9 mouse cellular contexts compared by ENCODE assay signal in genomic region chr11:69560896-69561854, GRCm38 (mm10). TPM values are rescaled to one million over a fixed set of nuclear protein-coding genes. Genes with fewer than 3 reads are reported as not detected.
DNase-seq lines count a peak whose midpoint lies in the region; ATAC-seq and TF ChIP-seq lines count a peak whose summit lies in the region.
"Had no signal": no experiment of that assay in that cellular context is flagged by ENCODE, and none has a peak within 500 bp of the region (broad histone marks: within the 10 kb centered on the region; RNA-seq: fewer than 3 reads in every experiment).

No protein-coding gene starts in this region.

- H3K9me3 ChIP-seq in limb, embryonic 13.5 days, result no peaks in the 10 kb centered on the region

- peaks cover 67% of the 10 kb centered on the region for H3K4me1 ChIP-seq in limb, embryonic 13.5 days

- peaks cover 50% of the 10 kb centered on the region for H3K36me3 ChIP-seq in limb, embryonic 13.5 days

- peak overlapping the region; percentile 81 for H3K4me3 ChIP-seq in limb, embryonic 13.5 days
- no peak overlapping the region for H3K4me3 ChIP-seq in gastrocnemius, adult 2 months

- WGBS in limb, embryonic 13.5 days, result 11% methylated on average over 16 of the region's 16 CpGs

- peak overlapping the region; percentile 92 for H3K27ac ChIP-seq in limb, embryonic 13.5 days
- H3K27ac ChIP-seq in gastrocnemius, adult 2 months, result no peak overlapping the region

- no peaks in the 10 kb centered on the region for H3K27me3 ChIP-seq in limb, embryonic 13.5 days

- peak; percentile 25; the same call in 1 of the 2 replicates for ATAC-seq in frontal cortex, adult (ENCODE audit: low TSS enrichment)
- ATAC-seq in limb, embryonic 13.5 days (ENCODE audit: low FRiP score, low read depth), result peak; percentile 62; the same call in 1 of the 2 replicates
- no peak for ATAC-seq in megakaryocyte-erythroid progenitor cell, adult 5-6 weeks (replicated peaks; ENCODE audit: low FRiP score, low TSS enrichment, poor library complexity, severe bottlenecking)

- H3K9ac ChIP-seq in limb, embryonic 13.5 days, result peak overlapping the region; percentile 97; the same call in 1 of the 2 replicates

- intact Hi-C loops in gastrocnemius, adult 2 months (cut with DNase I), result no loop called here

- peak overlapping the region; percentile 96 for H3K4me2 ChIP-seq in limb, embryonic 13.5 days (replicated peaks)

- DNase-seq in frontal cortex, adult 2 months (ENCODE audit: extremely low spot score in 1 of 2, low spot score in 1 of 2), result no peak
- peak; percentile 55 for DNase-seq in right cerebral cortex, adult 18-20 months
- DNase-seq in right cerebral cortex, postnatal 10 days (ENCODE audit: low spot score in 2 of 2), result no peak
- DNase-seq in gastrocnemius, adult 2 months, result no peak
- DNase-seq in thymus, postnatal 25 days, result no peak
- DNase-seq: adrenal gland, postnatal 14 days had no signal

- no peak for TF ChIP-seq CTCF in gastrocnemius, adult 2 months (IDR thresholded peaks at IDR 0.05)

RNA-seq across cellular contexts. Expression of gene Efnb3, which starts 1.2 kb away (rescaled TPM):
- 78.4 and 80.4 TPM in 2 replicates for polyA plus RNA-seq in frontal cortex, adult 2 months (2012; rRNA removed)
- 45.8 and 47.6 TPM in 2 replicates for polyA plus RNA-seq in limb, embryonic 13.5 days (2015; fragmentation: Nextera tagmentation; extraction: Ambion mirVana)
- 1.3 and 3.0 TPM in 2 replicates for total RNA-seq in megakaryocyte-erythroid progenitor cell, adult 5-6 weeks (2014; fragmentation: Nextera tagmentation)
- 0.50 and 0.52 TPM in 2 replicates for total RNA-seq in megakaryocyte-erythroid progenitor cell, adult 5-6 weeks (2017)
- total RNA-seq in gastrocnemius, adult 2 months (2021), result under 1 TPM; 0.47 to 0.48 TPM

RNA-seq across cellular contexts. Expression of gene Dnah2, which starts 12.3 kb away (rescaled TPM):
- 2.7 and 4.6 TPM in 2 replicates for polyA plus RNA-seq in frontal cortex, adult 2 months (2012; rRNA removed)
- polyA plus RNA-seq in limb, embryonic 13.5 days (2015; fragmentation: Nextera tagmentation; extraction: Ambion mirVana), result 2.2 and 2.4 TPM in 2 replicates
- total RNA-seq in megakaryocyte-erythroid progenitor cell, adult 5-6 weeks (2014; fragmentation: Nextera tagmentation), result not detected in 2 replicates
- not detected in 2 replicates for total RNA-seq in megakaryocyte-erythroid progenitor cell, adult 5-6 weeks (2017)
- under 1 TPM; 0.05 to 0.25 TPM for total RNA-seq in gastrocnemius, adult 2 months (2021)

RNA-seq across cellular contexts. Expression of gene Wrap53, which starts 18.9 kb away (rescaled TPM):
- 12.2 and 12.9 TPM in 2 replicates for polyA plus RNA-seq in frontal cortex, adult 2 months (2012; rRNA removed)
- 28.3 and 31.0 TPM in 2 replicates for polyA plus RNA-seq in limb, embryonic 13.5 days (2015; fragmentation: Nextera tagmentation; extraction: Ambion mirVana)
- total RNA-seq in megakaryocyte-erythroid progenitor cell, adult 5-6 weeks (2014; fragmentation: Nextera tagmentation), result 36.5 and 51.0 TPM in 2 replicates
- 9.6 and 14.5 TPM in 2 replicates for total RNA-seq in megakaryocyte-erythroid progenitor cell, adult 5-6 weeks (2017)
- 1 to 10 TPM; 3.2 to 3.4 TPM for total RNA-seq in gastrocnemius, adult 2 months (2021)

RNA-seq across cellular contexts. Expression of gene Trp53, which starts 19.0 kb away (rescaled TPM):
- 36.7 and 38.4 TPM in 2 replicates for polyA plus RNA-seq in frontal cortex, adult 2 months (2012; rRNA removed)
- 158 and 161 TPM in 2 replicates for polyA plus RNA-seq in limb, embryonic 13.5 days (2015; fragmentation: Nextera tagmentation; extraction: Ambion mirVana)
- total RNA-seq in megakaryocyte-erythroid progenitor cell, adult 5-6 weeks (2014; fragmentation: Nextera tagmentation), result 286 and 348 TPM in 2 replicates
- 59.0 and 109 TPM in 2 replicates for total RNA-seq in megakaryocyte-erythroid progenitor cell, adult 5-6 weeks (2017)
- total RNA-seq in gastrocnemius, adult 2 months (2021), result 10 to 100 TPM; 12.9 to 16.5 TPM

RNA-seq across cellular contexts. Expression of gene Atp1b2, which starts 44.6 kb away (rescaled TPM):
- polyA plus RNA-seq in frontal cortex, adult 2 months (2012; rRNA removed), result 324 and 357 TPM in 2 replicates
- 5.7 and 6.0 TPM in 2 replicates for polyA plus RNA-seq in limb, embryonic 13.5 days (2015; fragmentation: Nextera tagmentation; extraction: Ambion mirVana)
- 291 and 408 TPM in 2 replicates for total RNA-seq in megakaryocyte-erythroid progenitor cell, adult 5-6 weeks (2014; fragmentation: Nextera tagmentation)
- 32.8 and 68.9 TPM in 2 replicates for total RNA-seq in megakaryocyte-erythroid progenitor cell, adult 5-6 weeks (2017)
- 100 to 1,000 TPM; 271 to 389 TPM for total RNA-seq in gastrocnemius, adult 2 months (2021)
